Mouse (Mus musculus) midbrain, embryonic 12.5 days (tissue): ENCODE measurements around the gene Mfng. TPM values are rescaled to one million over a fixed set of nuclear protein-coding genes. Genes with fewer than 3 reads are reported as not detected.
A peak's percentile ranks its signal among the peaks of the same experiment; 100 is the strongest.

Source experiments
- ATAC-seq: fragments of 200-750 bp; cut with Nextera tagmentation; 2 replicates; pipeline ENCODE4 v1.8.0; 2017; ENCODE audit warnings: low read depth, moderate TSS enrichment, moderate library complexity; ENCODE audit not compliant: low FRiP score
- H3K27ac ChIP-seq: fragments of 300-500 bp; sonication (generic); replicated peaks from 2 replicates; pipeline ENCODE4 v1.5.1; 2016; ENCODE audit warnings: mild to moderate bottlenecking
- H3K27me3 ChIP-seq: fragments of 300-500 bp; sonication (generic); 2 replicates; pipeline ENCODE4 v1.6.1; 2016; ENCODE audit warnings: mild to moderate bottlenecking
- H3K36me3 ChIP-seq: fragments of 300-500 bp; sonication (generic); 2 replicates; pipeline ENCODE4 v1.6.1; 2016
- H3K4me1 ChIP-seq: fragments of 300-500 bp; sonication (generic); 2 replicates; pipeline ENCODE4 v1.6.1; 2016
- H3K4me2 ChIP-seq: fragments of 300-500 bp; sonication (generic); replicated peaks from 2 replicates; pipeline ENCODE4 v1.6.1; 2016; ENCODE audit warnings: mild to moderate bottlenecking, moderate library complexity
- H3K4me3 ChIP-seq: fragments of 300-500 bp; sonication (generic); 2 replicates; pipeline ENCODE4 v1.5.1; 2016; ENCODE audit warnings: mild to moderate bottlenecking
- H3K9ac ChIP-seq: fragments of 300-500 bp; sonication (generic); replicated peaks from 2 replicates; pipeline ENCODE4 v1.6.1; 2016; ENCODE audit warnings: mild to moderate bottlenecking, moderate library complexity
- H3K9me3 ChIP-seq: fragments of 300-500 bp; sonication (generic); 2 replicates; pipeline ENCODE4 v1.6.1; 2016; ENCODE audit warnings: mild to moderate bottlenecking
- WGBS: fragments of 180-500 bp; shearing (Covaris S2); methylation state at CpG from one replicate; pipeline ENCODE4 v1.1.7; 2016; 5-methylcytosine and 5-hydroxymethylcytosine counted together
- polyA plus RNA-seq: library from polyadenylated mRNA; unstranded; fragments of >200 nt; fragmentation: Nextera tagmentation; extraction: Ambion mirVana; gene quantifications from 2 replicates; pipeline ENCODE4 v1.2.1, GENCODE M21; 2016

Gene Mfng
- polyA plus RNA-seq, 1 experiment from 2014 or later: 119 TPM

GRCm38 (mm10) chr15:78802776-78803391, 29.6 kb upstream of the Mfng start, which contains the start of gene Card10:
TSS of gene Card10 (minus strand) at chr15:78803042.
- Histone ChIP-seq H3K27ac (no peak within 1 kb of the TSS), H3K4me2 (peak within 1 kb of the TSS; percentile 77), H3K9me3 (no peaks in the 10 kb centered on the region), H3K9ac (peak within 1 kb of the TSS; percentile 47), H3K4me1 (peaks cover 33% of the 10 kb centered on the region), H3K36me3 (no peaks in the 10 kb centered on the region), H3K4me3 (peak within 1 kb of the TSS; percentile 49), H3K27me3 (peaks cover 75% of the 10 kb centered on the region)
- under 1% methylated on average over 59 of the region's 70 CpGs for whole genome bisulfite sequencing
- ATAC-seq: peak; percentile 72

- no peak overlapping the region for H3K27ac ChIP-seq
- H3K4me2 ChIP-seq: peak overlapping the region; percentile 77
- no peaks in the 10 kb centered on the region for H3K36me3 ChIP-seq
- no peaks in the 10 kb centered on the region for H3K9me3 ChIP-seq
- H3K27me3 ChIP-seq: peaks cover 75% of the 10 kb centered on the region
- ATAC-seq: peak; percentile 24; the same call in 1 of the 2 replicates
- H3K4me3 ChIP-seq: peak overlapping the region; percentile 49
- H3K4me1 ChIP-seq: peaks cover 33% of the 10 kb centered on the region
- 5% methylated on average over 57 of the region's 67 CpGs for WGBS
- H3K9ac ChIP-seq: peak overlapping the region; percentile 47
These were observed 28.9 kb upstream of the Mfng start for GRCm38 (mm10) chr15:78801971-78802741.

- Histone ChIP-seq H3K4me3 (peak overlapping the region; percentile 49; the same call in 1 of the 2 replicates), H3K9ac (no peak overlapping the region), H3K27ac (no peak overlapping the region), H3K27me3 (peaks cover 78% of the 10 kb centered on the region), H3K9me3 (no peaks in the 10 kb centered on the region), H3K4me1 (peaks cover 35% of the 10 kb centered on the region), H3K36me3 (no peaks in the 10 kb centered on the region), H3K4me2 (peak overlapping the region; percentile 77)
- ATAC-seq: no peak
- WGBS: 69% methylated on average over 9 of the region's 9 CpGs
These were observed 28.3 kb upstream of the Mfng start for GRCm38 (mm10) chr15:78801571-78801970.

GRCm38 (mm10) chr15:78799029-78799428, 25.8 kb upstream of the Mfng start:
- no peaks in the 10 kb centered on the region for H3K9me3 ChIP-seq
- no peak overlapping the region for H3K4me3 ChIP-seq
- 44% methylated on average over 19 of the region's 21 CpGs for WGBS
- H3K4me1 ChIP-seq: peaks cover 36% of the 10 kb centered on the region
- H3K27me3 ChIP-seq: peaks cover 67% of the 10 kb centered on the region
- no peak for ATAC-seq
- H3K4me2 ChIP-seq: no peak overlapping the region
- H3K27ac ChIP-seq: no peak overlapping the region
- no peak overlapping the region for H3K9ac ChIP-seq
- no peaks in the 10 kb centered on the region for H3K36me3 ChIP-seq

GRCm38 (mm10) chr15:78797060-78797329, 23.7 kb upstream of the Mfng start:
- no peak overlapping the region for H3K4me2 ChIP-seq
- no peak overlapping the region for H3K9ac ChIP-seq
- H3K4me3 ChIP-seq: no peak overlapping the region
- peaks cover 47% of the 10 kb centered on the region for H3K27me3 ChIP-seq
- no peaks in the 10 kb centered on the region for H3K9me3 ChIP-seq
- H3K27ac ChIP-seq: no peak overlapping the region
- 90% methylated on average over 8 of the region's 8 CpGs for WGBS
- peaks cover 16% of the 10 kb centered on the region for H3K4me1 ChIP-seq
- H3K36me3 ChIP-seq: no peaks in the 10 kb centered on the region
- ATAC-seq: no peak

GRCm38 (mm10) chr15:78796196-78797059, 23.2 kb upstream of the Mfng start:
- peaks cover 41% of the 10 kb centered on the region for H3K27me3 ChIP-seq
- no peaks in the 10 kb centered on the region for H3K9me3 ChIP-seq
- no peak overlapping the region for H3K4me3 ChIP-seq
- ATAC-seq: no peak
- no peak overlapping the region for H3K4me2 ChIP-seq
- no peak overlapping the region for H3K27ac ChIP-seq
- no peaks in the 10 kb centered on the region for H3K36me3 ChIP-seq
- no peak overlapping the region for H3K9ac ChIP-seq
- H3K4me1 ChIP-seq: peaks cover 11% of the 10 kb centered on the region
- WGBS: 45% methylated on average over 25 of the region's 25 CpGs

- H3K4me3 ChIP-seq: no peak overlapping the region
- H3K9me3 ChIP-seq: no peaks in the 10 kb centered on the region
- no peaks in the 10 kb centered on the region for H3K36me3 ChIP-seq
- H3K27ac ChIP-seq: no peak overlapping the region
- no peak overlapping the region for H3K4me2 ChIP-seq
- no peak for ATAC-seq
- peaks cover 6% of the 10 kb centered on the region for H3K4me1 ChIP-seq
- 0 out of 2 replicates have a peak, but pooled peaks cover 5% of the 10 kb centered on the region for H3K27me3 ChIP-seq
- H3K9ac ChIP-seq: no peak overlapping the region
- WGBS: 73% methylated on average over 12 of the region's 12 CpGs
These were observed 17.7 kb upstream of the Mfng start for GRCm38 (mm10) chr15:78790990-78791389.

GRCm38 (mm10) chr15:78790451-78790850, 17.2 kb upstream of the Mfng start:
- no peak overlapping the region for H3K4me3 ChIP-seq
- no peaks in the 10 kb centered on the region for H3K9me3 ChIP-seq
- H3K9ac ChIP-seq: no peak overlapping the region
- no peak overlapping the region for H3K27ac ChIP-seq
- H3K27me3 ChIP-seq: 0 out of 2 replicates have a peak, but pooled peaks cover 5% of the 10 kb centered on the region
- no peak for ATAC-seq
- WGBS: 67% methylated on average over 3 of the region's 4 CpGs
- H3K36me3 ChIP-seq: no peaks in the 10 kb centered on the region
- H3K4me1 ChIP-seq: peaks cover 8% of the 10 kb centered on the region
- H3K4me2 ChIP-seq: no peak overlapping the region

- Histone ChIP-seq H3K9ac (no peak overlapping the region), H3K36me3 (no peaks in the 10 kb centered on the region), H3K27me3 (0 out of 2 replicates have a peak, but pooled peaks cover under 1% of the 10 kb centered on the region), H3K4me2 (no peak overlapping the region), H3K4me1 (peaks cover 8% of the 10 kb centered on the region), H3K4me3 (no peak overlapping the region), H3K27ac (no peak overlapping the region), H3K9me3 (no peaks in the 10 kb centered on the region)
- no peak for ATAC-seq
- WGBS: 85% methylated on average over 13 of the region's 13 CpGs
These were observed 16.5 kb upstream of the Mfng start for GRCm38 (mm10) chr15:78789721-78790323.

- ATAC-seq: no peak
- no peak overlapping the region for H3K27ac ChIP-seq
- no peaks in the 10 kb centered on the region for H3K36me3 ChIP-seq
These were observed 14.8 kb upstream of the Mfng start for GRCm38 (mm10) chr15:78788042-78788441.

GRCm38 (mm10) chr15:78787287-78787856, 14.1 kb upstream of the Mfng start:
- WGBS: 67% methylated on average over 9 of the region's 9 CpGs
- H3K36me3 ChIP-seq: no peaks in the 10 kb centered on the region
- no peaks in the 10 kb centered on the region for H3K9me3 ChIP-seq
- peaks cover 8% of the 10 kb centered on the region for H3K4me1 ChIP-seq
- no peak for ATAC-seq
- no peak overlapping the region for H3K27ac ChIP-seq
- no peak overlapping the region for H3K9ac ChIP-seq
- H3K4me3 ChIP-seq: no peak overlapping the region
- no peak overlapping the region for H3K4me2 ChIP-seq
- H3K27me3 ChIP-seq: no peaks in the 10 kb centered on the region

More at GRCm38 (mm10) chr15:78788042-78788441, 14.8 kb upstream of the Mfng start:
- Histone ChIP-seq H3K4me3 (no peak overlapping the region), H3K27me3 (no peaks in the 10 kb centered on the region), H3K9ac (no peak overlapping the region), H3K4me1 (peaks cover 8% of the 10 kb centered on the region), H3K4me2 (no peak overlapping the region), H3K9me3 (no peaks in the 10 kb centered on the region)
- WGBS: 82% methylated on average over 3 of the region's 3 CpGs
